Mouse (Mus musculus) midbrain, embryonic 16.5 days (tissue): ENCODE measurements around the gene Nop9. TPM values are rescaled to one million over a fixed set of nuclear protein-coding genes. Genes with fewer than 3 reads are reported as not detected.
A peak's percentile ranks its signal among the peaks of the same experiment; 100 is the strongest.

Experiments used
- ATAC-seq: fragments of 200-750 bp; cut with Nextera tagmentation; 2 replicates; pipeline ENCODE4 v1.8.0; 2017; ENCODE audit warnings: moderate TSS enrichment
- H3K27ac ChIP-seq: fragments of 300-500 bp; sonication (generic); 2 replicates; pipeline ENCODE4 v1.5.1; 2014; ENCODE audit warnings: mild to moderate bottlenecking, low read length, mixed read lengths
- H3K27me3 ChIP-seq: fragments of 300-500 bp; sonication (generic); 2 replicates; pipeline ENCODE4 v1.6.1; 2014; ENCODE audit warnings: low read depth, low read length, mixed read lengths; ENCODE audit not compliant: control insufficient read depth, insufficient read depth
- H3K36me3 ChIP-seq: fragments of 300-500 bp; sonication (generic); 2 replicates; pipeline ENCODE4 v1.6.1; 2014; ENCODE audit warnings: mild to moderate bottlenecking, low read length, moderate library complexity, mixed read lengths; ENCODE audit not compliant: control insufficient read depth, insufficient read depth
- H3K4me1 ChIP-seq: fragments of 300-500 bp; sonication (generic); 2 replicates; pipeline ENCODE4 v1.6.1; 2014; ENCODE audit warnings: mild to moderate bottlenecking, low read length, mixed read lengths; ENCODE audit not compliant: control insufficient read depth, insufficient read depth
- H3K4me2 ChIP-seq: fragments of 300-500 bp; sonication (generic); 2 replicates; pipeline ENCODE4 v1.6.1; 2014; ENCODE audit warnings: mild to moderate bottlenecking, low read length, mixed read lengths
- H3K4me3 ChIP-seq: fragments of 300-500 bp; sonication (generic); 2 replicates; pipeline ENCODE4 v1.5.1; 2014; ENCODE audit warnings: low read depth, mild to moderate bottlenecking, low read length, moderate library complexity, mixed read lengths
- H3K9ac ChIP-seq: fragments of 300-500 bp; sonication (generic); 2 replicates; pipeline ENCODE4 v1.6.1; 2014; ENCODE audit warnings: low read depth, low read length, mixed read lengths
- H3K9me3 ChIP-seq: fragments of 300-500 bp; sonication (generic); replicated peaks from 2 replicates; pipeline ENCODE4 v1.6.1; 2014; ENCODE audit warnings: mild to moderate bottlenecking, low read length, mixed read lengths; ENCODE audit not compliant: control insufficient read depth, poor library complexity, severe bottlenecking
- WGBS: fragments of 180-500 bp; shearing (Covaris S2); extraction: QIAGEN DNeasy Blood & Tissue Kit; methylation state at CpG from one replicate; pipeline ENCODE4 v1.1.7; 2014; 5-methylcytosine and 5-hydroxymethylcytosine counted together
- polyA plus RNA-seq: library from polyadenylated mRNA; unstranded; fragments of >200 nt; fragmentation: Nextera tagmentation; extraction: Ambion mirVana; gene quantifications from 2 replicates; pipeline ENCODE4 v1.2.1, GENCODE M21; 2015

The Nop9 gene
- polyA plus RNA-seq, 1 experiment from 2014 or later, result 25.9 TPM

GRCm38 (mm10) chr14:55723433-55723832, 22.1 kb upstream of the Nop9 start:
- H3K4me1 ChIP-seq, result peaks cover 14% of the 10 kb centered on the region
- no peaks in the 10 kb centered on the region for H3K27me3 ChIP-seq
- ATAC-seq, result no peak
- 96% methylated on average over 7 of the region's 7 CpGs for WGBS
- peaks cover 6% of the 10 kb centered on the region; the same call in 1 of the 2 replicates for H3K36me3 ChIP-seq
- H3K9me3 ChIP-seq, result no peaks in the 10 kb centered on the region
- H3K4me3 ChIP-seq, result no peak overlapping the region
- H3K27ac ChIP-seq, result no peak overlapping the region
- no peak overlapping the region for H3K4me2 ChIP-seq
- H3K9ac ChIP-seq, result no peak overlapping the region

GRCm38 (mm10) chr14:55724411-55724871, 21.1 kb upstream of the Nop9 start:
- ATAC-seq, result no peak
- Histone ChIP-seq H3K9me3 (no peaks in the 10 kb centered on the region), H3K27ac (no peak overlapping the region), H3K9ac (no peak overlapping the region), H3K4me2 (no peak overlapping the region), H3K36me3 (peaks cover 5% of the 10 kb centered on the region; the same call in 1 of the 2 replicates), H3K4me1 (peaks cover 14% of the 10 kb centered on the region), H3K4me3 (no peak overlapping the region), H3K27me3 (no peaks in the 10 kb centered on the region)
- WGBS, result 70% methylated on average over 8 of the region's 8 CpGs

GRCm38 (mm10) chr14:55726261-55726660, 19.2 kb upstream of the Nop9 start:
- Histone ChIP-seq H3K4me3 (no peak overlapping the region), H3K9ac (no peak overlapping the region), H3K9me3 (no peaks in the 10 kb centered on the region), H3K27ac (no peak overlapping the region), H3K27me3 (no peaks in the 10 kb centered on the region), H3K4me2 (no peak overlapping the region), H3K4me1 (peaks cover 7% of the 10 kb centered on the region), H3K36me3 (no peaks in the 10 kb centered on the region)
- no peak for ATAC-seq

GRCm38 (mm10) chr14:55727889-55728685, 17.4 kb upstream of the Nop9 start:
- H3K27ac ChIP-seq, result no peak overlapping the region
- H3K36me3 ChIP-seq, result no peaks in the 10 kb centered on the region
- no peak overlapping the region for H3K9ac ChIP-seq
- H3K4me1 ChIP-seq, result no peaks in the 10 kb centered on the region
- WGBS, result 69% methylated on average over 8 of the region's 8 CpGs
- H3K4me3 ChIP-seq, result no peak overlapping the region
- H3K9me3 ChIP-seq, result no peaks in the 10 kb centered on the region
- H3K4me2 ChIP-seq, result no peak overlapping the region
- no peaks in the 10 kb centered on the region for H3K27me3 ChIP-seq
- no peak for ATAC-seq

GRCm38 (mm10) chr14:55730116-55730515, 15.4 kb upstream of the Nop9 start:
- H3K27ac ChIP-seq, result no peak overlapping the region
- no peak overlapping the region for H3K9ac ChIP-seq
- no peaks in the 10 kb centered on the region for H3K27me3 ChIP-seq
- H3K4me3 ChIP-seq, result no peak overlapping the region
- no peaks in the 10 kb centered on the region for H3K4me1 ChIP-seq
- H3K36me3 ChIP-seq, result no peaks in the 10 kb centered on the region
- 71% methylated on average over 7 of the region's 7 CpGs for WGBS
- H3K4me2 ChIP-seq, result no peak overlapping the region
- no peaks in the 10 kb centered on the region for H3K9me3 ChIP-seq
- no peak; the same call in 1 of the 2 replicates for ATAC-seq

DNA sequence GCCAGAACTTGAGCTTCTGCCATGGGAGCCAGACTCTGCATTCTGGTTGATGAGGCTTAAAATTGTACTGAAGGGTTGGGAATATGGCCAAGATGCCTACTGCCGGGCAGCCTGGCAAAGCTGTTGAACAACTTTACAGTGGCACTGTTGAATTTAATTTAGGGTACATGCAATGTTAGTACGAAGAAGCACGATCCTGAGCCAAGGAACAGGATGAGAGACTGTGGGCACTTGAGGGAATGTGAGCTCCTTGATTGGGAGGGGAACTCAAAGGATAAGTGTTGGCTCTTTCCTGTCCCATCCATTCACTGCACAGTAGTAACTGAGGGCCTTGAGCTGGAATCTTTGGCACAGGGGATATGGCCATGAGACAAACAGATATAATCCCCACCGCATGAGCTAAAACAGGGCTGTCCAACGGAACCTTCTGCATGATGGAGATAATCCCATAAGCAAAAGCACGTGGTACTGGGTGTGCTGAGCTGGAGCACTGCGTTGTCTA, 14.9 kb upstream of the Nop9 start:
- no peaks in the 10 kb centered on the region for H3K9me3 ChIP-seq
- H3K36me3 ChIP-seq, result no peaks in the 10 kb centered on the region
- no peaks in the 10 kb centered on the region for H3K27me3 ChIP-seq
- no peak overlapping the region for H3K27ac ChIP-seq
- peak; percentile 73 for ATAC-seq
- H3K4me3 ChIP-seq, result no peak overlapping the region
- no peaks in the 10 kb centered on the region for H3K4me1 ChIP-seq
- H3K4me2 ChIP-seq, result no peak overlapping the region
- H3K9ac ChIP-seq, result no peak overlapping the region
- 73% methylated on average over 7 of the region's 7 CpGs for WGBS

GRCm38 (mm10) chr14:55733889-55734288, 11.6 kb upstream of the Nop9 start:
- H3K27me3 ChIP-seq, result no peaks in the 10 kb centered on the region
- no peaks in the 10 kb centered on the region for H3K4me1 ChIP-seq
- H3K36me3 ChIP-seq, result peaks cover 7% of the 10 kb centered on the region; the same call in 1 of the 2 replicates
- H3K9me3 ChIP-seq, result no peaks in the 10 kb centered on the region
- 80% methylated on average over 10 of the region's 10 CpGs for WGBS
- H3K4me2 ChIP-seq, result no peak overlapping the region
- no peak overlapping the region for H3K27ac ChIP-seq
- no peak overlapping the region for H3K9ac ChIP-seq
- no peak for ATAC-seq
- no peak overlapping the region for H3K4me3 ChIP-seq

GRCm38 (mm10) chr14:55734869-55735268, 10.6 kb upstream of the Nop9 start:
- Histone ChIP-seq H3K27me3 (no peaks in the 10 kb centered on the region), H3K36me3 (peaks cover 11% of the 10 kb centered on the region; the same call in 1 of the 2 replicates), H3K9ac (no peak overlapping the region), H3K4me1 (no peaks in the 10 kb centered on the region), H3K27ac (no peak overlapping the region), H3K4me2 (no peak overlapping the region), H3K9me3 (no peaks in the 10 kb centered on the region), H3K4me3 (no peak overlapping the region)
- ATAC-seq, result no peak
- WGBS, result 75% methylated on average over 7 of the region's 7 CpGs

GRCm38 (mm10) chr14:55735334-55735733, 10.2 kb upstream of the Nop9 start:
- Histone ChIP-seq H3K9ac (no peak overlapping the region), H3K4me3 (no peak overlapping the region), H3K4me2 (no peak overlapping the region), H3K4me1 (no peaks in the 10 kb centered on the region), H3K27me3 (no peaks in the 10 kb centered on the region), H3K36me3 (peaks cover 15% of the 10 kb centered on the region; the same call in 1 of the 2 replicates), H3K27ac (no peak overlapping the region), H3K9me3 (no peaks in the 10 kb centered on the region)
- ATAC-seq, result no peak
- 69% methylated on average over 3 of the region's 3 CpGs for WGBS
